Mouse (Mus musculus): ENCODE measurements around the gene Sned1.

- TF ChIP-seq POLR2A (IDR thresholded peaks at IDR 0.05; ENCODE audit: low read depth, low read length) (no peak), CTCF (IDR thresholded peaks at IDR 0.05; ENCODE audit: borderline replicate concordance, insufficient read depth, low read length) (no peak)
These were observed 31.6 kb downstream of the Sned1 start for GRCm38 (mm10) chr1:93267207-93267606.
